Mouse (Mus musculus) inflammation-experienced regulatory T-cells (primary cell): ENCODE measurements around the gene C5ar2. TPM values are rescaled to one million over a fixed set of nuclear protein-coding genes. Genes with fewer than 3 reads are reported as not detected.

ENCODE experiments used
- polyA plus RNA-seq, 2 experiments: library from polyadenylated mRNA; unstranded; fragments of 100-300 nt; shearing (Covaris generic); gene quantifications; one replicate each; pipeline ENCODE4 v1.2.1; 2017

The C5ar2 gene
- polyA plus RNA-seq, result under 1 TPM; 0.06 to 0.49 TPM

DNA sequence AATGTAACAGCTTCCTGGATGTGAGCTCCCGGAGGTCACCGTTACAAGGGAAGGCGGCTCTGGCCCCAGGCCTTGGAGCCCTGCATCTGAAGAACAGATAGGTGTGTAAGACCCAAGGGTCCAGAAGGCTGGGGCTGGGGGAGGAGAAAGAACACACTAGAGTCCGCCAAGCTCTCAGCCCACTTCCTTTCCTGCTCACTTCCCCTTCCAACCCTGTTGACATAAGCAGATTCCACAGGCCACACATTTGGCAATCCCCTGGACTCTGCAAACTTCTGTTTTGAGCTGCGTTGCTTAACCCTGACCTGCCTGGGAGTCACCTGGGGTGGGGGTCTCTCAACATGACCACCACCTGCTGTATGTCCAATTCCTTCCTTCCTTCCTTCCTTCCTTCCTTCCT is at the start of gene C5ar2:
Gene C5ar2, minus strand, starts transcription at position 88 of the 400 bp plus-strand sequence.

DNA sequence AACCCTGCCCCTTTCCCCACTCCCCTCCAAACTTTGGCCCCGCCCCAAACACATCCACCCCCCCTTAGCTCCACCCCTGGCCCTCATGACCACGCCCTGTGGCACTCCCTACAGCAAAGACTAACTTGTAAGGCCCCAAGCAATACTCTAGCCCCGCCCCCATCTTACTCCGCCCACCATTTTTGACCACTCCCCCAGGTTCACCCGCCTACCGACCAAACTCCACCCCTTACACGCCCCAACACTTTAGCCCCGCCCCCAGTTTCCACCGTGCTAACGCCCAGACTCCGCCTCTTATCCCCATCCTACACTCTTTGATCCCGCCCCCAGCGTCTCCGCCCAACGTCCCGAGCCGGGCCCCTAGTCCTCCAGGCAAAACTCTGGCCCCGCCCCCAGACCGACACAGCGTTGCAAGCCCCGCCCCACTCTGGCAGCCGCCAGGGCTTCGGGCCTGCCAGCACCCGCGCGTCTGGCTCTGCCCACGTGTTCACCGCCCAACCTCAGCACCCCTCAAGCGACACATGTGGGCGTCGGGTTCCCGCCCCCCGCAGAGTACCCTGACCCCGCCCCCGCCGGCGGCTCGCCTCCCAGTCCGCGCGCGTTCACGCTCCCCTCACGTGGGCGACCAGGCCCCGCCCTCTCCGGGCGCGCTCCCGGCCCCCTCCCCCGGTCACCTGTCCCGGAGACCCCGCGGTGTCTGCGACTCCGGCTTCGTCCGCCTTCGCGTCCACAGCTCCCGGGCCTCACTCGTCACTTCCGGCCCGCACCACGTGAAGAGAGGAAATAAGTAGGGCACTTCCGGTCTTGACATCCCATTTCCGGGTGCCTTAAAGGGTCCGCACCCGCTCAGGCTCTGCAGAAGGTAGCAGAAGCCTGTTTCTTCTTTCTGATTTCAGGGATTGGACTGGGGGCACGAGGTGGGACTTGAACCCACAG is 42.3 kb upstream of the C5ar2 start, which contains the start of gene Ccdc9:
Gene Ccdc9, minus strand, starts transcription at position 770 of the 936 bp plus-strand sequence.

DNA sequence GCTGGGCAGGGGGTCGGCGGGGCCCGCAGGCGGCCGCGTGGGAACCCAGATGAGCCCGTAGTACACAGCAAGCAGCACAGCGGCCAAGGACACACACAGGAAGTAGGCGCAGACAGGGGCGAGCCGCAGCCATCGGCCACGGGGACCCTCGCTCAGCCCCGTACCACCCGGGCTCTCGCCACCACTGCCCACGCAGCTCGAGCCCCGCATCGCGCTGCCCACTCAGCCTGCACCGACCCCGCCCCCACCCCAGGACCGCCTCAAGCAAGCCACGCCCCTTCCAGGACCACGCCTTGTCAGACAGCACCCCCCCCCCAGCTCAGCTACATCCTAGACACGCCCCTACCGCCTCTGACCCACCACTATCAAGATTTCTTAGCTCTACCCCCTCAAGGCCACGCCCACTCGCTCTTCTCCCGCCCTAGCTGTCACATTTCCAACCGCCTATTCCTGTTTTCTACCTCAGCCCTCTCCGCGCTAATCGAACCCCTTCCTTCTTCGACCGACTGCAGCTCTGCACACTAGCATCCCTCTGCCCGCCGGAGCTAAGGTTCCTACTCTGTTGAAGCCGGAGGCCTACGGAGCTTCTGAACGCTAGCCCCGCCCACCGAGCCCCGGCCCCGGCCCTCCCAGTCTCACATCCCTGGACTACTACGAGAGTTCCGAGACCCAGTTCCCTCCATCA is 29.3 kb upstream of the C5ar2 start, which contains the start of gene Inafm1:
Gene Inafm1, minus strand, starts transcription at position 537 of the 685 bp plus-strand sequence.

DNA sequence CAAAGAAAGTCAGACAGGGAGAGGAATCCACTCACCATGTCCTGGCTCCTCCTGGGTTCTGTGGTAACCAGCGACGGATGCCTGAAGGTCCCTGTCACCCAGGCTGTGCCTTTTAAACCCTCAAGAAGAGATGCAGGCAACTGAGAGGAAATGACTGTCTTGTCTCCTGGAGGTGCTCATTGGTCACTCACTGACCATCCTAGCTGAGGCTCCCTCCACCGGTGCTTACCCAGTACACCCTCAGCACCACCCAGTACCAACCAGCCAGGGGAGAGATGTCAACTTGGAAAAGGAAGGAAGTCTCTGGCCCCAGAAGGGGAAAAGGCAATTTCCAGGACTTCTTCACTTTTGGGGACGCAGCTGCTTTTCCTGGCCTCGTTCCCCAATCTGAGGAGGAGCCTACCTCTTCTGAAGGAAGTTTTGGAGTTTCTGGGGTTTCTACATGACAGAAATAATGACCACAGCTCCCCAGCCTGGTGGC is 15.2 kb upstream of the C5ar2 start, which contains the start of gene C5ar1:
Gene C5ar1, minus strand, starts transcription at position 431 of the 481 bp plus-strand sequence.

DNA sequence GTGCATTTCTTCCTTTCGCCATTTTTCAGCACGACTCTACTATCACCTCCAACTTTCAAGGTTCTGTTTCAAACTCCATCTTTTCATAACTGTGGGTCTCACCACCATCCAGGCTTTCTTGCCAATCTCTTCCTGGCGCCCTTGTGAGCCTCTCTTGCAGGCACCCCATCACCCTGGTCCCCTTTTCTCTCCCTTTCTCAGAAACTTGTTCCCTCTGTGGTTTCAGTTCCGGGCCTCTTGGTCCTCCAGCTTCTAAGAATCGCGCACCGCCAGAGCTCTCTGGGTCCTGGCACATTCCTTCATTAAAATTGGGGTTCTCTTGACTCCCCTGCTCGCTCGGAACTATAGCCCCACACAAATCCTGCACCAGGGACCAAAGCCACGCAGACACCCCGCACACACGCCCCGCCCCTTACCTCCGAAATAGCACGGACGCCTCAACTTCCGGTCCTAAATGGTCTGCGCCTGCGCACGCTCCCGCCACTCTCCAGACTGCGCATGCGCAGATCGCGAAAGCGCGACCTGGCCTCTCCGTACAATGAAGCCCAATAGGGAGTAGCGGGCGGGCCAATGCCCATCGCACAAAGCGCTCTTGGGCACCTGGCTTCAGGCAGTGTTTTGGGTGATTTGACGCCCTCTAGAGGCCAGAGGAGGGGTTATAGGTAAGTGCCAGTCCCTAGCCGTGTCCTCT is 22.2 kb downstream of the C5ar2 start, which contains the start of gene Dhx34:
Gene Dhx34, minus strand, starts transcription at position 456 of the 691 bp plus-strand sequence.

Other genes with a start within 250 kb of the C5ar2 start
- 1 to 10 TPM; 5.8 to 9.3 TPM for gene Bicra, start 196.2 kb downstream of the C5ar2 start, polyA plus RNA-seq
- under 1 TPM; 0.07 to 0.28 TPM for gene Zfp541, start 182.3 kb downstream of the C5ar2 start, polyA plus RNA-seq
- 100 to 1,000 TPM; 196 to 249 TPM for gene Napa, start 145.7 kb downstream of the C5ar2 start, polyA plus RNA-seq
- gene Kptn, start 124.3 kb downstream of the C5ar2 start, polyA plus RNA-seq, result 10 to 100 TPM; 23.7 to 47.3 TPM
- gene Slc8a2, start 114.3 kb downstream of the C5ar2 start, polyA plus RNA-seq, result under 1 TPM in 1 of 2 experiments, not detected in 1; 0.07 TPM
- 10 to 100 TPM; 80.6 to 82.7 TPM for gene Meis3, start 69.1 kb downstream of the C5ar2 start, polyA plus RNA-seq
- gene Dhx34, start 22.1 kb downstream of the C5ar2 start, polyA plus RNA-seq, result 10 to 100 TPM; 31.8 to 34.5 TPM
- gene C5ar1, start 15.4 kb upstream of the C5ar2 start, polyA plus RNA-seq, result not detected
- 1 to 10 TPM; 4.9 to 6.0 TPM for gene Inafm1, start 29.5 kb upstream of the C5ar2 start, polyA plus RNA-seq
- gene Ccdc9, start 42.6 kb upstream of the C5ar2 start, polyA plus RNA-seq, result 10 to 100 TPM; 57.1 to 66.6 TPM
- 10 to 100 TPM; 29.1 to 34.7 TPM for gene Bbc3, start 64.2 kb upstream of the C5ar2 start, polyA plus RNA-seq
- gene Sae1, start 143.7 kb upstream of the C5ar2 start, polyA plus RNA-seq, result 100 to 1,000 TPM; 120 to 131 TPM
- gene Zc3h4, start 156.8 kb upstream of the C5ar2 start, polyA plus RNA-seq, result 10 to 100 TPM; 23.2 to 34.3 TPM
- gene Tmem160, start 208.6 kb upstream of the C5ar2 start, polyA plus RNA-seq, result 100 to 1,000 TPM; 110 to 116 TPM
- gene Npas1, start 233.6 kb upstream of the C5ar2 start, polyA plus RNA-seq, result 1 to 10 TPM in 1 of 2 experiments, under 1 TPM in 1; 0.43 to 2.5 TPM